Mouse (Mus musculus): ENCODE measurements around the gene Dnase1l1.

The Dnase1l1 gene

DNA sequence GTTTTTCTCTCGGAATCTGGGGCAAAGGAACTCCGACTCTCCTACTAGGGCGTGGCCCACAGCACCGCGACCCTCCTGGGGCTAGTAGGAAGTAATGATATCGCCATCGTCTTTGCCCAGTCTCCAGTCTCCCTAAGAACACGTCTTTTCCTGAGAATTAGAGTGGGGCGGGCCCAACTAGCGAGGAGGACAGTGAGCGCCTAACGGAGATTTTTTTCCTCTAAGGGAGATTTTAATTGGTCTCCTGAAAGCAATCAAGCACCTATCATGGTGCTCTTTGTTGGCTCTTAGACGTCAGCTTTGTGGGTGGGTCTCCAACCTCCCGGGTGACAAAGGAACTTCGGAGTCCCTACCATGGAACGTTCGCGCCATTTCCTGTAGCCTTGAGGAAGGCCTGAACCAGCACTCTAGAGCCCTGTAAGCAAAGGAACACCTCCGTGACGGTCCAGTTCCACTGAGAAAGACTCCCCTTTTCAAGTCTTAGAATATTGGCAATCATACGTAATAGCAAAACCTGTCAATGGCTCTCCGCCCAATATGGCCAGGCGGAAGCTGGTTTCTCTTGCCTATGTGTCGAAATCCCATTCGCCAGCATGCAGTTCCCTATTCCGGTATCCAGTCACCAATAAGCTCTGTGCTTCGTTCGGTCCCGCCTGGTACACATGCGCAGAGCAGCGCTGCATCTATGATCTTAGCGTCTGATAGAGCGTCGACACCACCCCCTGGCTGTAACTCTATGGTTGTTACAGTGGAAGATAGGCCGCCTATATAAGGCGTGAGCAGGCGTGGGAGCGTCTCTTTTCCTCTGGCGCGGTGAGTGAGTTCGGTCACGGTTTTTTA, 11.9 kb downstream of the Dnase1l1 start, which contains the start of gene Rpl10:
Gene Rpl10 (plus strand): TSS at position 751 of the 840 bp plus-strand sequence.
- in situ Hi-C loops (cut with MboI, MseI): loop anchor here (10.0 kb wide), 1 partner anchor 1355 kb away; the partner anchor contains the start of genes Cetn2 and Nsdhl

DNA sequence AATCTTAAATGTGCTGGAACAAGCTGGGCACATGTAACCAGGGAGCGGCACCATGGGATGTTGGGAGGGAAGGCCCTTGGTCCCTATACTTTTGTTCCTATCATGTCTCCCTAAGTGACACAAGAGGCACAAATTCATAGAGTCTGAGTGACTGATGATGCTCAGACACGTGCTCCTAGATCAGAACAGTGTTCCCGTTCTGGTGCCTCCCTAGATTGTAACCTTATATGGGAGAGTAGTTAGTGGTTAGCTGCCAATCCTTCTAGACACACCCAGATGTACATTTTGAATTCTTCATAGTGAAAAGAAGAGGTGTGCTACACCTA, 12.4 kb downstream of the Dnase1l1 start:
- in situ Hi-C loops (cut with MboI, MseI): loop anchor here (5.0 to 10.0 kb wide), 2 partner anchors 47 to 1355 kb away; partner anchors contain the start of genes Cetn2 and Nsdhl

DNA sequence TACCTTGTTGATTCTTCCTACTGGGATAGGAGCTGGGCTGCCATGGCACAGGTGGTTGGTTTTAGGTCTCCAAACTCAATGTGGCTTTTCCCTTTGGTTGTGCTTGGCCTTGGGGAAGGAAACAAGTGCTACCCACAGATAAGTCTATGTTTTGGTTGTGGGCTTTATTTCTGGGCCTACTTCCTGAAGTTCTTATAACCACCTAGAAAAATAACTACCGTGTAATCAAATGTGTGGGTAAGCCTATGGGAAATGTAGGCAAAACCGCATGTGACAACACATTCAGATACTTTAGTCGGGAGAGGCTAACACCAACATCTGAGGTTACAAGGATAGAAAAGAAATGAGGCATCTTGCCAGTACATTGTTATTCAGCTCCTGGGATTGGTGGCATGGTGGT, 24.4 kb downstream of the Dnase1l1 start:
- in situ Hi-C loops (cut with MboI, MseI): no loop called here

DNA sequence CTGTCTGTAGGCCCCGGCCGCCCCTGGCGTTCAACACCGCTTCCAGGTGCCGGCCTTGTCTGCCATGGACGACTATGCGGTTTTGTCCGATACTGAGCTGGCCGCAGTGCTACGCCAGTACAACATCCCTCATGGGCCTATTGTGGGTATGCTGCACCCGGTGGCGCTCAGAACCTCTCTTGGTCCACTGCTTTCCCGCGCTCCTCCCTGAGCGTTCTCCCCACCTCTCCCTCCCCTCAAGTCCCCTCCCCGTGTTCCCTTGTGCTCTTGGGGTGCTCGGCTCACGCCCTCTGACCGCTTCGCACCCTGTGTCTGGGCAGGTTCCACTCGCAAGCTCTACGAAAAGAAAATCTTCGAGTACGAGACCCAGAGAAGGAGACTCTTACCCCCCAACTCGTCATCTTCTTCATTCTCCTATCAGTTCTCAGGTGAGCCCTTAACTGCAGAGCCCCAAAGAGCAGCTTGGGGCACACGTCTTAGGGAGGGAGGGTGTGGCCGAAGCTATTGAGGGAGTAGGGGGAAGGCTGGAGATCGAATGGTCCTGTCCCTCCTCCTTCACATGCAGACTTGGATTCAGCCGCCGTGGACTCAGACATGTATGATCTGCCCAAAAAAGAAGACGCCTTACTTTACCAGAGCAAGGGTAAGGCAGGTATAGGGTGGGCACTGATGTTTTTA, 27.1 kb downstream of the Dnase1l1 start:
- in situ Hi-C loops (cut with MboI, MseI): no loop called here

DNA sequence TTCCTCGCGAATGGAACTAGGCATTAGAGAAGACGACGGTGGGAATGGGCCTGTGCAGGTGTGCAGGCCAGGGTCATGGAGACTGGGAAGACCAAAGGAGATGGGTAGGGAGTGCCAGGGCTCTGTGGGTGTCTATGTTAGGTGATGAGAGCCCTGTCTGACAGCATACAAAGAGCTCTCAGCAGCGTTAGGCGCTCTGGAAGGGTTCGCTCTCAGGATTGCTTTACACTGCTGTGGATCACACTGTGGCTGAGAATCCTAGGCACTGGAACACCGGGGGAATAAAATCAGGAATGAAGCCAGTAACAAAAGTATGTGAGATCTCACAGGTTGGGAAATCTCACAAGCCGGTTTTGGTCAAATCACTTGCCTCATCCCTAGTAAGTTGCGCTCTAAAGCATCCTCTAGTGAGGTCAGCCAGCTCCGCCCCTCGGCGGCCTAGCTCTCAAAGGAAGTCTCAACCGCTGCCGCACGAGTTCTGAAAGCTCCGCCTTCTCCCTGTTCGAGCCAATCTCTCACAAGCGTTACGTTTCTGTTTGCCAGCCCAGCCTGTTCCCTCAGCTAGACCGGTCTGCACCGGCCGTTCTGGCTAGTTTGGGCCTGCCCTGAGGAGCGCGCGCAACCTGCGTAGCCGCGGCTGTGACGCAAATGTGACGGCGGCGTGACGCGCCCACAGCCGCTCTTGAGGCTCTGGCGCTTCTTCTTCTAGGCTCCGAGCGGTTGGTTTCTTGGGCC, 27.8 kb downstream of the Dnase1l1 start, which contains the start of gene Emd:
Gene Emd (plus strand): TSS at position 535 of the 735 bp plus-strand sequence.
- in situ Hi-C loops (cut with MboI, MseI): no loop called here

DNA sequence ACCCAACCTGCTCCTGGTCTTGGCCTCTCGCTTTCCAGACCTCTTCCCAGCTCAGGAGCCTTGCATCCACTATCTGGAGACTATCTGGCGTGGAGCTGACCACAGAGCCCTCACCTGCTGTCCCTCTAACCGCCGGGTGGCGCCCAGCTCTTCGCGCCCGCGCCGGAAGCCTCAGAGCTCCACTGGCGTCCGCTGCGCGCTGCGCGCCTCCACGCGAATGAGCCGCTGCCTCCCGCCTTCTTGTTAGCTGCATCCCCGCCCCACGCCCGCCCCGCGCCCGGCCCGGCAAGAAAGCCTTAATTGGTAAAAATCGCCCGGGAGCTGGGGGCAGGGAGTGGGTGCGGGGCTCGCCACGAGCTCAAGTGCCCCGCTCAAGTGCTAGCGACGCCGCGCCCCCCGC, 32.5 kb downstream of the Dnase1l1 start, which contains the start of gene Flna:
Gene Flna (minus strand): TSS at position 206 of the 400 bp plus-strand sequence.
- in situ Hi-C loops (cut with MboI, MseI): no loop called here

DNA sequence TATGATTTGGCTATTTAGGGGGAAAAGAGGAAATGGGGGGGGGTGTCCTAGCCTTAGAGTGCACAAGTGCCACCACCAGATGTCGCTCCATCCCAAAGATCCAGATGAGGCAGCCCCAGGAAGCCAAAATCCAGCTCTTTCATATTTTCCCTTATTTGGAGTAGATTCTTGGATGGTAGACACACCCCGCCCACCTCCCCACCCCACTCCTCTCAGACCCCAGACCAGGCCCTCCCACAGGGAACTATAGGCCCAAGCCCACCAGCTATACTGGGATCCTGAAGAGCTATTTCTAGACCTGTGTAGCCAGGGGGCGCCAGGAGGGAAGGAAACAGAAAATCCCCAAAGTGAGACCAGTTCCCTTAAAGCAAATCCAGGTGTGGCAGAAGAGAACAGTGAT, 33.5 kb downstream of the Dnase1l1 start:
- in situ Hi-C loops (cut with MboI, MseI): no loop called here

DNA sequence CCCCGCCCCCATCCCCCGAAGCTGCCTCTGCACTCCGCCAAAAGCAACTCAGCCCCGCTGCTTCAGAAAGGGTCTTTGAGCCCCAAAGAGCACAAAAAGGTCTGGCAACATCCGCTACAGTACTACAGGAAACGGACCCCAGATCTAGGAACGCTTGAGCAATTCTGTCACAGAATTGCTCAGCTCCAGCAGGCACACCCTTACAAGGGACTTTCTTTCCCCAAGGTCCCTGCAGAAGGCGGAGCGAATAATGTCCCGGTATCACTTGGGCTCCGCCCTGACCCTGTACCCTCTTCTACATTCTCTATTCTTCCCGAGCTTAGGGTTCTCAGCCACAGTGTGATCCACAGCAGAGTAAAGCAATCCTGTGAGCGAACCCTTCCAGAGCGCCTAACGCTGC, 35.4 kb downstream of the Dnase1l1 start:
- in situ Hi-C loops (cut with MboI, MseI): no loop called here

DNA sequence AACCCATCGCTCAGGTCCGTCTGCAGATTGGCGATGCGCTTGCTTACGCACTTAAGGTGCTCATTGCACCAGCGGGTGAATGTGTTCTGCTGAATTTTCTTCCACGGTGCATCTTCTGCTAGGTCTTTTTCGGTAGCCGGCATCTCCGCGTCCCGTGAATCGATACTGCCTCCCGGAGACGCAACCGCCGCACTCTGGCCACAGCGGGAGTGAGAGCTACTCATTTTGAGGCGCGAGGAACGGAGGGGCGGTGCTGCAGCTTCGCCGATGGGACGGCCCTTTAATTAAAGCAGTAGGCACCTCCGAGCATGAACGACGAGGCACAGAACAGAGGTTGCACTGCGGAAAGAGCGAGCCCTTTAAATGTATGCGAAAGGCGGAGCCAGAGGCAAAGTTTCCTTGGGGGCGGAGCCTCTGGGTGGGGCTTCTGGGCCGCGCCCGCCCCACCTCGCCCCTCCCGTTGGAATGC, 35.9 kb downstream of the Dnase1l1 start:
- in situ Hi-C loops (cut with MboI, MseI): no loop called here

DNA sequence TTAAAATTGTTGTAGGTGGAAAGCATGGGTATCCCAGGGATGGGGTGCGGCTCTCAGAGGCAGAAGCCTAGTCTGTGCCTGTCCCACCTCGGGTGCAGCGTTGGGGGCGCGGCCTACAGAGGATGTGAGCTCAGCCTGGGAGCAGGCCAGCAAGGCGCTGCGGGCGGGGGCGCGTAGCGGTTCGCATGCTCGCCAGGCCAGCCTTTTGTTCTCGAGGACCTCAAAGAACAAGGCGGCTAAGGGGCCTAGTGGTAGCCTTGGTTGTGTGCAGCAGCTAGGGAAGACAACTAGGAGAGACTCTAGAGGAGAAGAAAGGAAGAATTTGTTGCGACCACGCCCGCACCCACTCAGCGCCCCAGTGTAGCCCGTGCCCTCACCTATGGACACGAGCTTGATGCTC, 36.5 kb downstream of the Dnase1l1 start:
- in situ Hi-C loops (cut with MboI, MseI): no loop called here

DNA sequence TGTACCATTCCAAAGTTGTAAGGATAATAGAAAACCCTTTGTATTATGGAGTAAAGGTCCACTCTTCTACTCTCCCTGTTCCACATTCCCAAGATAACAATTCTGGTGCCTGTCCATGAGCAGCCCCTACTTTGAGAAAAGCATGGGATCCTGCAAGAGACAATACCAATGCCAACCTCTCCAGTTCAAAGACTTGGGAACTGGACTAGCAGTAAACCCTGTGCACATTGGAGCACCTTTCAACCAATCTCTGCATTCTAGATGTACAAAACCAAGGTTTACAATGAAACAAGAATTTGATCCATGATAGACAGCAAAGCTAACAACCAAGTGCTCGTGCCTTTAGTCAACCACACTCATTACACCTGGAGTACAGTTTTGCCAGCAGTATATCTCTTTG, 37.0 kb downstream of the Dnase1l1 start:
- in situ Hi-C loops (cut with MboI, MseI): no loop called here

DNA sequence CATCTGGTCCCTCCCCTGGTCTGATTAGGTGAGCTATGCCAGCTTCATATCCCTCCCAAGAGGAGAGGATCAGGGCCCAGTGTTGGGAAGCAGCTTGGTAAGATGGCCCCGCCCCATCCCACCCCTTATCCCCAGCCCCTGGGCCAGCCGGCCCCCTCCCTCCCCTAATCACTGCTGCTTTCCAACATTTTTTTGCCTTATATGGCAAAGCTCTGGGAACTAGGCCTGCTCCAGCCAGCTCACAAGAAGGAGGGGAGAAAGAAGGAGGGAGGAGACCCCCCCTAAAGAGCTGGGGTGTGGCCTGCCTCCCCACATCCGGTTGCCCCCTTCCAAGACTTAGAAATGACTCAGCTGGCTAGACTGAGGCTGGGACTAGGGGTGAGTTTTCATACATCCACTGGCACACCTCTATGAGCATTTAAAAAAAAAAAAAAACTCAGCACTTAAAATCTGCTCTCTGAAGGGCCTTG, 37.5 kb downstream of the Dnase1l1 start:
- in situ Hi-C loops (cut with MboI, MseI): loop anchor here (5.0 kb wide), 1 partner anchor 168 kb away; no protein-coding TSS in a partner anchor

DNA sequence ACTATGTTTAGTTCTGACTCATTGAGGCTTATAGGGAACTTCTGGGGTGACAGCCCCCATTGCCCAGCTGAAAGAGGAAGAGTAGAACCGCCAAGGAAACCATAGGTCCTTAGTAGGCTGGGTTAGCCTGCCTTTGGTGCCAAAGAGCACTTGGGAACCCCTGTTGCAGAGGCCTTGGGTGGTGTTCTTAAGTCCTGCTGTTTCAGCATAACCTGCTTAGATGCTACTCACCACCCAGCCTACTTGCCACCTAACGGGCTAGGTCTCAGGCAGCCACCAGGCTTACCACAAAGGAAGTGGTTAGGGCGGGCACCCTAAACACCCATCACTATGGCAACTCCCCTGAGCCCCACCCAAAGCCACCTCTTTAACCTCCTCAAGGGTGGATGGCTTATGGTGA, 38.3 kb downstream of the Dnase1l1 start:
- in situ Hi-C loops (cut with MboI, MseI): loop anchor here (5.0 kb wide), 1 partner anchor 168 kb away; no protein-coding TSS in a partner anchor

DNA sequence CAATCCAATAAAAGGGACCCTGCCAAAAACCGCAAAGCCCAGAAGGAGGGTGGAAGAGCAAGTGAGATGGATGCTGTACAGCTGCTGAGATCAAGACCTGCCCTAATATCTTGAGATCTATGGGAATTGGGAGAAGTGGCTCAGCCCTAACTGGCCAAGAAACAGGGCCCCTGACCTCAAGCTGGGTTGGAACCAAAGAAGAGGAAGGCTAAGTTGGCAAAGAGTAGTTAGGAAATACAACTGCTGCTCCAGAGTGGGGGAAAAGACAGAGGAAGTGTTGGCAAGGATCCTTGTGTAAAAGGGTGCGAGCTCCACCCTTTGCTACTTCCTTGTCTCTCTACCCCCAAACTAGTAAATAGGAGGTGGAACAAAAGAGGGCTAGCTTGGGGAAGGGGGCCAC, 38.7 kb downstream of the Dnase1l1 start:
- in situ Hi-C loops (cut with MboI, MseI): loop anchor here (5.0 kb wide), 1 partner anchor 169 kb away; no protein-coding TSS in a partner anchor

DNA sequence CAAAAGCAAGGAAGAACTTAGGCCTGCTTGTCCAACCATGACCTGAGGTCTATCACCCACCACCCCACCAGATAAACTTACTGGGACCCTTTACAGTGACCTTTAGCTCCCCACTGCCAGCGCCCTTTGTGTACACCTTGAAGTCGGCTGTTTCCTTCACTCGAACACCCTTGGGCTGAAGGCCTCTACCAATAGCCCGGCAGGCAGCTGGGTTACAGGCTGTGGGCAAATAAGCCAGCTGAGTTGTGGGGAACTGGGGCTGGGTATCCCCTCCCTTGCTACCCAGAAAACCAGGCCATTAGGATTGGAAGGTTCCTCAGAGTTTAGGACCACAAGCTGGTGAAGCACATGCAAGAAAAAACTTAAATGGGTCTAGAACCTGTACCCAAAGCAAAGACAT, 41.8 kb downstream of the Dnase1l1 start:
- in situ Hi-C loops (cut with MboI, MseI): loop anchor here (5.0 kb wide), 1 partner anchor 172 kb away; no protein-coding TSS in a partner anchor

DNA sequence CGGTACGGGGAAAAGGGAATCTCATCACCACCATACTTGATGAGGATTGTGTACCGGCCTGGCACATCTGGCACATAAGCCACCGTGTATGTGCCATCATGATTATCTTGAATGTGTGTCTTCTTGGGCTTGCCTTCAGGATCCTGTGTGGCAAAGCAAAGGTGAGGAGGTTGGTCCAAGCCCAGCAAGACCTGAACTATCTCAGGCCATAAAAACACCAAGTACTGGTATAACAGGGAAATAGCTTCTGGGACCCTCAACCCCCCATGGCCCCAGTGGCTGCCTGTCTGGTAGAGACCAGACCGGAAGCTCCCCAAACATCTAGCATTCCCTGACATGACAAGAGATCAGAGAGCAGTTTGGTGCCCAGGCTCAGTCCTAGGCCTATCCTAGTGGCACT, 48.9 kb downstream of the Dnase1l1 start:
- in situ Hi-C loops (cut with MboI, MseI): no loop called here

DNA sequence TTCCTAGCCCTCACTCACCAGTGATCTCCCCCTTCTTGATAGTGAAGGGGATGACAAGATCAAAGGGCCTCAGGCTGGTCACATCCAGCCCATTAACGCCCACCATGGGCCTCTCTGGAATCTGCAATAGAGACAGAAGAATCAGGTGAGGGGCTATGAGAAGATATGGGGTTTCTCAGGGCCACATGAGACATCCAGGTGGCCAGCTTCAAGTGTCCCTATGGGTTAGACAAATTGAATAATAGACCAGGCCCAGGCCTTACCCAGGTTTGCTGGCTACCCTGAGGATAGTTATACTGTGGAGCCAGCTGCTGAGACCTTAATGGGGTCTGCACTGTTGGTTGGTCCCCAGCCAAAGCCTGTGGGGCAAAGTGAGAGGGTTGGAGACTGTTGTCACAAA, 52.1 kb downstream of the Dnase1l1 start:
- in situ Hi-C loops (cut with MboI, MseI): no loop called here

All from T-helper 1 cell (primary cell).